Mouse (Mus musculus) right cerebral cortex, postnatal 25 days (tissue): Measurements from ENCODE around the gene Rgs19.

Source experiments
- DNase-seq: peaks from one replicate; pipeline ENCODE4 v3.0.0; 2022

The Rgs19 gene

GRCm38 (mm10) chr2:181648926-181649325 lies 44.9 kb downstream of the Rgs19 start:
- DNase-seq, result no peak

- no peak for DNase-seq
These were observed 46.9 kb downstream of the Rgs19 start for GRCm38 (mm10) chr2:181646626-181647472.

GRCm38 (mm10) chr2:181645666-181646065 lies 48.1 kb downstream of the Rgs19 start:
- DNase-seq, result no peak

GRCm38 (mm10) chr2:181644361-181644760 lies 49.4 kb downstream of the Rgs19 start:
- DNase-seq, result no peak
